Mouse (Mus musculus) testis, adult 2 months (tissue): Measurements from ENCODE around the gene Cacfd1.

Source experiments
- CTCF ChIP-seq: fragments of 200-500 bp; IDR thresholded peaks from 2 replicates; pipeline ENCODE4 v1.5.1; 2012; ENCODE audit warnings: low read depth, mild to moderate bottlenecking, inconsistent platforms, low read length, moderate library complexity; ENCODE audit not compliant: control insufficient read depth, insufficient read depth, insufficient replicate concordance
- POLR2A ChIP-seq: fragments of 200-500 bp; IDR thresholded peaks from 2 replicates; pipeline ENCODE4 v1.6.1; 2012; ENCODE audit warnings: low read depth, mild to moderate bottlenecking, inconsistent platforms, low read length, moderate library complexity; ENCODE audit not compliant: control insufficient read depth

DNA sequence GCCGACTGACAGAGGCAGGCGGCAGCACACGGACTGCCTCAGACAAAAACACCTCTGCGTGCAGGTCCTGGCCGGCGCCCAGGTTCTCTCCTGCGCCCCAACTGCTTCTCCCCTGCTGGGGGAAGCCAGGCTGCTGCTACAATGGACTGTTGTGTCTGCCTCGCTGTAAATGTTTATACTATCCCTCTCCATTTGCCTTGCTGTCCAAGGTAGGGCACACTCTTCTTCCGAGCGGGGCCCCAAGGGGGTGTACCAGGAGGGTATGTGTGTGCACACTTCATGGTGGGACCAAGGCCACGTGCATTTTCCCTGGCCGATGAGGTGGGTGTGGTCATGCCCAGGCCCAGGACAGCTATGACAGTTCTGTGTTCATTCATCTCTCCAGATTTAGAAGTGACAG lies 49.0 kb downstream of the Cacfd1 start:
- TF ChIP-seq POLR2A: no peak
- no peak for TF ChIP-seq CTCF
